8 mouse cellular contexts compared by ENCODE assay signal in genomic region chr5:129002571-129003011, GRCm38 (mm10). TPM values are rescaled to one million over a fixed set of nuclear protein-coding genes. Genes with fewer than 3 reads are reported as not detected.
DNase-seq lines count a peak whose midpoint lies in the region; ATAC-seq lines count a peak whose summit lies in the region.

No protein-coding gene starts in this region.

- H3K27ac ChIP-seq in intestine, embryonic 15.5 days: peak overlapping the region; percentile 68
- H3K27ac ChIP-seq in liver, embryonic 16.5 days (ENCODE audit: low read length): peak overlapping the region; percentile 82
- no peak overlapping the region for H3K27ac ChIP-seq in midbrain, embryonic 10.5 days (replicated peaks)

- peak; percentile 43 for DNase-seq in adrenal gland, adult 2 months
- DNase-seq in adrenal gland, postnatal 4 days (ENCODE audit: low spot score in 2 of 2): no peak
- no peak for DNase-seq in midbrain, embryonic 10.5 days (ENCODE audit: low spot score)
- no peak for DNase-seq in left cerebral cortex, postnatal 25 days (ENCODE audit: low spot score in 2 of 2)

- H3K4me3 ChIP-seq in intestine, embryonic 15.5 days (replicated peaks): no peak overlapping the region
- H3K4me3 ChIP-seq in liver, embryonic 16.5 days (ENCODE audit: low read depth, low read length): peak overlapping the region; percentile 7; the same call in 1 of the 2 replicates
- H3K4me3 ChIP-seq in midbrain, embryonic 10.5 days: no peak overlapping the region

- no peaks in the 10 kb centered on the region for H3K9me3 ChIP-seq in intestine, embryonic 15.5 days
- no peaks in the 10 kb centered on the region for H3K9me3 ChIP-seq in liver, embryonic 16.5 days (replicated peaks; ENCODE audit: control insufficient read depth, low read length)
- no peaks in the 10 kb centered on the region for H3K9me3 ChIP-seq in midbrain, embryonic 10.5 days (replicated peaks)

- no peak overlapping the region for H3K9ac ChIP-seq in intestine, embryonic 15.5 days
- H3K9ac ChIP-seq in liver, embryonic 16.5 days (ENCODE audit: low read depth, low read length): peak overlapping the region; percentile 19; the same call in 1 of the 2 replicates

- peak; percentile 68 for ATAC-seq in common myeloid progenitor, adult 5-6 weeks (replicated peaks; ENCODE audit: low read depth, poor library complexity, severe bottlenecking)
- ATAC-seq in intestine, embryonic 15.5 days: peak; percentile 49
- peak; percentile 19 for ATAC-seq in liver, embryonic 16.5 days (ENCODE audit: low read depth)
- no peak for ATAC-seq in erythroid progenitor cell, adult 5-6 weeks (replicated peaks; ENCODE audit: low FRiP score, poor library complexity, severe bottlenecking)

- peaks cover 24% of the 10 kb centered on the region for H3K4me1 ChIP-seq in intestine, embryonic 15.5 days (replicated peaks)
- H3K4me1 ChIP-seq in liver, embryonic 16.5 days (ENCODE audit: control insufficient read depth, low read depth, low read length): peaks cover 64% of the 10 kb centered on the region
- H3K4me1 ChIP-seq in midbrain, embryonic 10.5 days: peaks cover 49% of the 10 kb centered on the region

- H3K4me2 ChIP-seq in intestine, embryonic 15.5 days (replicated peaks): 0 out of 2 replicates have a peak overlapping the region, but pooled peaks have one; percentile 17
- peak overlapping the region; percentile 57 for H3K4me2 ChIP-seq in liver, embryonic 16.5 days (ENCODE audit: low read depth, low read length)

- H3K27me3 ChIP-seq in intestine, embryonic 15.5 days (replicated peaks): no peaks in the 10 kb centered on the region
- H3K27me3 ChIP-seq in liver, embryonic 16.5 days (ENCODE audit: control insufficient read depth, insufficient read depth, low read depth, low read length): no peaks in the 10 kb centered on the region
- H3K27me3 ChIP-seq in midbrain, embryonic 10.5 days (ENCODE audit: low read depth, poor library complexity, severe bottlenecking): no peaks in the 10 kb centered on the region

- peaks cover 3% of the 10 kb centered on the region; the same call in 1 of the 2 replicates for H3K36me3 ChIP-seq in intestine, embryonic 15.5 days
- peaks cover 35% of the 10 kb centered on the region for H3K36me3 ChIP-seq in liver, embryonic 16.5 days (ENCODE audit: control insufficient read depth, insufficient read depth)
- peaks cover 21% of the 10 kb centered on the region for H3K36me3 ChIP-seq in midbrain, embryonic 10.5 days

- WGBS in intestine, embryonic 15.5 days: 42% methylated on average over 14 of the region's 14 CpGs
- 11% methylated on average over 14 of the region's 14 CpGs for WGBS in liver, embryonic 16.5 days (ENCODE audit: insufficient replicate concordance)
- 68% methylated on average over 14 of the region's 14 CpGs for WGBS in midbrain, embryonic 10.5 days

- intact Hi-C loops in left cerebral cortex, postnatal 25 days (cut with DNase I): no loop called here

RNA-seq across cellular contexts. Expression of gene Stx2, which starts 5.8 kb away (rescaled TPM):
- total RNA-seq in adrenal gland, adult 2 months (2021): 10 to 100 TPM; 25.4 to 25.9 TPM
- 21.5 and 22.1 TPM in 2 replicates for polyA plus RNA-seq in adrenal gland, adult 2 months (2012; rRNA removed)
- total RNA-seq in adrenal gland, postnatal 4 days (2021): 10 to 100 TPM; 41.1 to 48.5 TPM
- total RNA-seq in common myeloid progenitor, adult 5-6 weeks (2017): 38.6 and 74.1 TPM in 2 replicates
- 21.1 and 24.1 TPM in 2 replicates for polyA plus RNA-seq in intestine, embryonic 15.5 days (2015; fragmentation: Nextera tagmentation; extraction: Ambion mirVana)
- 55.8 and 59.4 TPM in 2 replicates for polyA plus RNA-seq in liver, embryonic 16.5 days (2015; fragmentation: Nextera tagmentation; extraction: Ambion mirVana)
- total RNA-seq in erythroid progenitor cell, adult 5-6 weeks (2015; ENCODE audit: low replicate concordance): 224 and 258 TPM in 2 replicates
- total RNA-seq in erythroid progenitor cell, adult 5-6 weeks (2017; ENCODE audit: low replicate concordance): 312 and 368 TPM in 2 replicates
- polyA plus RNA-seq in midbrain, embryonic 10.5 days (2016; fragmentation: Nextera tagmentation; extraction: Ambion mirVana): 26.5 and 26.6 TPM in 2 replicates
- total RNA-seq in left cerebral cortex, postnatal 25 days (2021): 10 to 100 TPM; 17.7 to 27.1 TPM

RNA-seq across cellular contexts. Expression of gene Ran, which starts 17.3 kb away (rescaled TPM):
- 100 to 1,000 TPM; 191 to 217 TPM for total RNA-seq in adrenal gland, adult 2 months (2021)
- 53.7 and 71.2 TPM in 2 replicates for polyA plus RNA-seq in adrenal gland, adult 2 months (2012; rRNA removed)
- 100 to 1,000 TPM; 218 to 237 TPM for total RNA-seq in adrenal gland, postnatal 4 days (2021)
- total RNA-seq in common myeloid progenitor, adult 5-6 weeks (2017): 494 and 900 TPM in 2 replicates
- polyA plus RNA-seq in intestine, embryonic 15.5 days (2015; fragmentation: Nextera tagmentation; extraction: Ambion mirVana): 527 and 602 TPM in 2 replicates
- 322 and 356 TPM in 2 replicates for polyA plus RNA-seq in liver, embryonic 16.5 days (2015; fragmentation: Nextera tagmentation; extraction: Ambion mirVana)
- total RNA-seq in erythroid progenitor cell, adult 5-6 weeks (2015; ENCODE audit: low replicate concordance): 305 and 343 TPM in 2 replicates
- total RNA-seq in erythroid progenitor cell, adult 5-6 weeks (2017; ENCODE audit: low replicate concordance): 152 and 197 TPM in 2 replicates
- polyA plus RNA-seq in midbrain, embryonic 10.5 days (2016; fragmentation: Nextera tagmentation; extraction: Ambion mirVana): 965 and 1,091 TPM in 2 replicates
- 100 to 1,000 TPM; 150 to 162 TPM for total RNA-seq in left cerebral cortex, postnatal 25 days (2021)

RNA-seq across cellular contexts. Expression of gene Rimbp2, which starts 49.3 kb away (rescaled TPM):
- 1 to 10 TPM; 3.8 to 7.9 TPM for total RNA-seq in adrenal gland, adult 2 months (2021)
- 2.0 and 3.6 TPM in 2 replicates for polyA plus RNA-seq in adrenal gland, adult 2 months (2012; rRNA removed)
- total RNA-seq in adrenal gland, postnatal 4 days (2021): 10 to 100 TPM; 12.4 to 13.0 TPM
- total RNA-seq in common myeloid progenitor, adult 5-6 weeks (2017): not detected in 2 replicates
- 0.98 and 1.5 TPM in 2 replicates for polyA plus RNA-seq in intestine, embryonic 15.5 days (2015; fragmentation: Nextera tagmentation; extraction: Ambion mirVana)
- polyA plus RNA-seq in liver, embryonic 16.5 days (2015; fragmentation: Nextera tagmentation; extraction: Ambion mirVana): 0.01 TPM in 1 of 2 replicates, not detected in the other
- total RNA-seq in erythroid progenitor cell, adult 5-6 weeks (2015; ENCODE audit: low replicate concordance): 1.3 TPM in 1 of 2 replicates, not detected in the other
- not detected in 2 replicates for total RNA-seq in erythroid progenitor cell, adult 5-6 weeks (2017; ENCODE audit: low replicate concordance)
- 0.42 and 0.76 TPM in 2 replicates for polyA plus RNA-seq in midbrain, embryonic 10.5 days (2016; fragmentation: Nextera tagmentation; extraction: Ambion mirVana)
- 100 to 1,000 TPM; 137 to 150 TPM for total RNA-seq in left cerebral cortex, postnatal 25 days (2021)

Comparison
In these comparisons a context has a peak if more than half of its experiments do, and no peak if none do; other contexts are left out.
1. RNA of gene Rimbp2, which starts 49.3 kb away (total RNA-seq): 137 to 150 TPM in left cerebral cortex, postnatal 25 days; 12.4 to 13.0 TPM in adrenal gland, postnatal 4 days, 3.8 to 7.9 TPM in adrenal gland, adult 2 months, 1.3 TPM in erythroid progenitor cell, adult 5-6 weeks and not detected in common myeloid progenitor, adult 5-6 weeks; every median in the first group is over 4 times any median in the second.